Mouse (Mus musculus) kidney, embryonic 15.5 days (tissue): ENCODE data around the gene Hyal2. TPM values are rescaled to one million over a fixed set of nuclear protein-coding genes. Genes with fewer than 3 reads are reported as not detected.

Experiments used
- polyA plus RNA-seq: library from polyadenylated mRNA; unstranded; fragments of >200 nt; fragmentation: Nextera tagmentation; extraction: Ambion mirVana; gene quantifications from 2 replicates; pipeline ENCODE4 v1.2.1, GENCODE M21; 2015

Gene Hyal2
- polyA plus RNA-seq, 1 experiment from 2014 or later: 117 TPM

Other genes starting within 250 kb of the Hyal2 start
- 10.9 and 11.8 TPM in 2 replicates for gene Hemk1, start 229.6 kb upstream of the Hyal2 start, polyA plus RNA-seq
- gene 6430571L13Rik, start 227.3 kb upstream of the Hyal2 start, polyA plus RNA-seq: 0.81 and 0.90 TPM in 2 replicates
- 0.84 and 0.93 TPM in 2 replicates for gene Cacna2d2, start 168.3 kb upstream of the Hyal2 start, polyA plus RNA-seq
- 45.0 and 49.4 TPM in 2 replicates for gene Tmem115, start 34.0 kb upstream of the Hyal2 start, polyA plus RNA-seq
- gene Cyb561d2, start 25.8 kb upstream of the Hyal2 start, polyA plus RNA-seq: 31.5 and 33.9 TPM in 2 replicates
- gene Nprl2, start 25.7 kb upstream of the Hyal2 start, polyA plus RNA-seq: 44.4 and 46.8 TPM in 2 replicates
- gene Zmynd10, start 20.6 kb upstream of the Hyal2 start, polyA plus RNA-seq: 1.2 and 2.9 TPM in 2 replicates
- 61.7 and 63.4 TPM in 2 replicates for gene Rassf1, start 16.4 kb upstream of the Hyal2 start, polyA plus RNA-seq
- 46.5 and 46.8 TPM in 2 replicates for gene Tusc2, start 4.7 kb upstream of the Hyal2 start, polyA plus RNA-seq
- 8.6 and 10.5 TPM in 2 replicates for gene Hyal1, start 9.0 kb downstream of the Hyal2 start, polyA plus RNA-seq
- 16.0 and 19.3 TPM in 2 replicates for gene Naa80, start 10.9 kb downstream of the Hyal2 start, polyA plus RNA-seq
- 1.3 TPM in 2 replicates for gene Hyal3, start 12.9 kb downstream of the Hyal2 start, polyA plus RNA-seq
- 47.8 and 55.8 TPM in 2 replicates for gene Ifrd2, start 19.7 kb downstream of the Hyal2 start, polyA plus RNA-seq
- 21.1 and 22.5 TPM in 2 replicates for gene Sema3b, start 41.3 kb downstream of the Hyal2 start, polyA plus RNA-seq
- 403 and 424 TPM in 2 replicates for gene Gnai2, start 67.4 kb downstream of the Hyal2 start, polyA plus RNA-seq
- gene Slc38a3, start 101.6 kb downstream of the Hyal2 start, polyA plus RNA-seq: 7.1 and 8.1 TPM in 2 replicates
- 3.9 and 4.6 TPM in 2 replicates for gene Gnat1, start 111.8 kb downstream of the Hyal2 start, polyA plus RNA-seq
- 21.3 and 23.9 TPM in 2 replicates for gene Sema3f, start 142.5 kb downstream of the Hyal2 start, polyA plus RNA-seq
- gene Rbm5, start 203.1 kb downstream of the Hyal2 start, polyA plus RNA-seq: 194 and 207 TPM in 2 replicates